Mouse (Mus musculus): ENCODE measurements at regions not wholly inside any gene's neighbourhood (a gene's known extent, or its start where the extent isn't known, plus 50 kb on each side); places are given as distances from the start of the nearest gene placed in this dataset.

DNA sequence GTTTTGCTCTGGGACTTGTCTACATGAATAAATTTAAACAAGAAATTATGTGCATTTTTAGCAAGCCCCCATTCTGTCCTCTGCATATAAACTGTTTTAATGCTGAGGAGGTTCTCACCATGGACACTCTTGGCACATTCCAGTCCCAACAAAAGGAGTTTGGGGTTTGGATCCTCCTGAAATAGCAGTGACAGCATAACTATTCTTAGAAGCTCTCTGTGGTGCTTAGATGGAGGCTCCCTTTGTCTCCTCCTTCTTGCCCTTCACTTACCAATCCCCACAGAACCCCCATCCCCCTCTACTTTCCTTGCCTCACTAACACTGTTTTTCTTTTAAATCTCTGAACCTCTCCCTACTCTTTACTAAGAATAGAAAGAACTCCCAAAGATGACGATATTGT is 208.9 kb upstream of the Nt5c1b start:
- Histone ChIP-seq H3K4me3 (ENCODE audit: insufficient read depth, low read depth, low read length) (no peak overlapping the region), H3K27ac (ENCODE audit: insufficient read depth, low read depth, low read length) (no peak overlapping the region), H3K4me1 (ENCODE audit: control insufficient read depth, insufficient read depth, low read length) (no peaks in the 10 kb centered on the region)
- TF ChIP-seq CTCF (IDR thresholded peaks at IDR 0.05; ENCODE audit: insufficient read depth, low read depth, low read length) = no peak
- no peak for TF ChIP-seq POLR2A (IDR thresholded peaks at IDR 0.05; ENCODE audit: insufficient read depth, low read depth, low read length)
- 49% methylated on average over 1 of the region's 1 CpGs for WGBS

DNA sequence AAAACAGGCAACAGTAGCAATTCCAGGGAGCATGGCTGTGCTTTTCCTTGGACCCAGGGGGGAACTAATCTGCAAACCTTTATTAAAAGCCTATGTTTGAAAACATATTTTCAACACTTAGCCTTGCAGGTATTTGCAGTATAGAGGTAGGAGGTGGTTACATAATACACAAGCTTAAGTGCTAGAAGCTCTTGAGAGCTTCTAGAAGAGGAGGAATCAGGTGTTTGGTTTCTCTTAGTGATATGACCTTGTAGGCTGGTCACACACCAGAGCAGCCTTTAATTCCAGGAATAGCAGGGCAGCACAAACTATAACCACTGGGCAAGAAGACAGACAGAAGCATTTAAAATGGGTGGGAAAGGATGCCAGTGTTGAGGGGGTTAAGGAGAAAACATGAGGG is 201.7 kb upstream of the Nt5c1b start:
- Histone ChIP-seq H3K4me3 (ENCODE audit: insufficient read depth, low read depth, low read length) (no peak overlapping the region), H3K27ac (ENCODE audit: insufficient read depth, low read depth, low read length) (no peak overlapping the region), H3K4me1 (ENCODE audit: control insufficient read depth, insufficient read depth, low read length) (no peaks in the 10 kb centered on the region)
- no peak for TF ChIP-seq POLR2A (IDR thresholded peaks at IDR 0.05; ENCODE audit: insufficient read depth, low read depth, low read length)

DNA sequence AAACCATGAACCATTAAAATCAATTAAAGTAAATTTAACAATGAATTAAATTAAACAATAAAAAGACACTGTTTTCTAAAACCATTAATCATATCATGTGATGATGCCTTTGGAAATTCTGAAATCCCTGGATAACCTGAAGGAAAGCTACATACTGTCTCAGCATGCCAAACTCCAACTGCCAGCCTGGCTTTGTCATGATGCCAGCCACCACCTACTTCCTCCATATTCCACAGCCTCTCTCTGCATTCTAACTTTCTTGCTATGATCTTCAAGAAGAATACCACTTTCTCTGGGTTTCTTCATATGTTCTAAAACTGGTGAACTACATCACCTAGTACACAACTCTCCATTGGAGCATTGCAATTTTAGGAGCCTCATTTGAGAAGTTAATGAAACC is 201.2 kb upstream of the Nt5c1b start:
- TF ChIP-seq POLR2A (IDR thresholded peaks at IDR 0.05; ENCODE audit: insufficient read depth, low read depth, low read length) (no peak), CTCF (IDR thresholded peaks at IDR 0.05; ENCODE audit: insufficient read depth, low read depth, low read length) (no peak)
- no peaks in the 10 kb centered on the region for H3K4me1 ChIP-seq (ENCODE audit: control insufficient read depth, insufficient read depth, low read length)
- no peak overlapping the region for H3K27ac ChIP-seq (ENCODE audit: insufficient read depth, low read depth, low read length)
- no peak overlapping the region for H3K4me3 ChIP-seq (ENCODE audit: insufficient read depth, low read depth, low read length)

DNA sequence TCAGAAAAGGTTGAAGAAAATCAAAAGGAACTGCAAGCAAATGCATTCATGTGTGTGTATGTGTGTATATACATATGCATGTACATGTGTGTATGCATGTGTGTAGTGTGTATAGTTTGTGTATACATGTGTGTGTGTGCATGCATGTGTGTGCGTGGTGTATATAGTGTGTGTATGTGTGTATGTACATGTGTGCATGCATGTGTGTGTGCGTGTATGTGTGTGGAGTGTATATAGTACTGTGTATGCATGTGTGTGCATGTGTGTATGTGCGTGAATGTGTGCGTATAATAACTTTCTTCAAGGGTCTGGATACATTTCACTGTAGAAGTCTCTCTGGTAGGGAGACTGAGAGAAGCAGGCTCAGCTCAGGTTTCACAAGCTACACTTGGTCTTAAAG is 191.1 kb upstream of the Nt5c1b start:
- TF ChIP-seq CTCF (IDR thresholded peaks at IDR 0.05; ENCODE audit: insufficient read depth, low read depth, low read length) = no peak
- no peak for TF ChIP-seq POLR2A (IDR thresholded peaks at IDR 0.05; ENCODE audit: insufficient read depth, low read depth, low read length)
- Histone ChIP-seq H3K4me3 (ENCODE audit: insufficient read depth, low read depth, low read length) (no peak overlapping the region), H3K27ac (ENCODE audit: insufficient read depth, low read depth, low read length) (no peak overlapping the region), H3K4me1 (ENCODE audit: control insufficient read depth, insufficient read depth, low read length) (no peaks in the 10 kb centered on the region)
- 96% methylated on average over 4 of the region's 4 CpGs for WGBS

DNA sequence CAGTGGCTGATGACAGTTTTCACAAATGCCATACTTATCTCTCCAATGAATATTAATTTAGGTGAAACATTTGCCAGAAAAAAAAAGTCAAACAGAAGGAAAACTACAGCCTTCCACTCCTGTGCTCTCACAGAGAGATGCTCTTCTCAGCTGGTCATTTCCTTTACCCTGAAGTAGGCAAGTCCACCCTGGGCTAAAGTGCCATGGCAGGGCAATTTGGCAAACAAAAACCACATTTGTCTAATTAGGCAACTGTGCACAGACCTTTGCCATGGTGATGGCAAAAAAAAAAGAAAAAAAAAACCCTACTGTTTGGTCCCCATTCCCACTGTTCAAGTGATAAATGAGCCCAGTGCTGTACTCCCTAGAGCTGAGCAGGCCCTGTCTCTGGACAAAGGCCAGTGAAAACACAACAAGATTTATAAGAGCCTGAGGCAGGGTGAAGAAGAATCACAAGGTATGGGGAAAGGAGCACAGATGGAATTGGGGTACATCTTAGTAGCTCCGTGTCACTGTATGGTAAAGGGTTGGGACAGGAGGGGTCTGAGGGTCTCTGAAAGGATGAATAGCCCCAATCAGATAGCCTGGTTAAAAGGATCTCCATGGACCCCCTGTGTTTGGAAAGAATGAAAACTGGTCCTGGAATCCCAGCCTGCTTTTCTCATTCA is 190.5 kb upstream of the Nt5c1b start:
- no peak for TF ChIP-seq POLR2A (IDR thresholded peaks at IDR 0.05; ENCODE audit: insufficient read depth, low read depth, low read length)
- TF ChIP-seq CTCF (IDR thresholded peaks at IDR 0.05; ENCODE audit: insufficient read depth, low read depth, low read length) = no peak

DNA sequence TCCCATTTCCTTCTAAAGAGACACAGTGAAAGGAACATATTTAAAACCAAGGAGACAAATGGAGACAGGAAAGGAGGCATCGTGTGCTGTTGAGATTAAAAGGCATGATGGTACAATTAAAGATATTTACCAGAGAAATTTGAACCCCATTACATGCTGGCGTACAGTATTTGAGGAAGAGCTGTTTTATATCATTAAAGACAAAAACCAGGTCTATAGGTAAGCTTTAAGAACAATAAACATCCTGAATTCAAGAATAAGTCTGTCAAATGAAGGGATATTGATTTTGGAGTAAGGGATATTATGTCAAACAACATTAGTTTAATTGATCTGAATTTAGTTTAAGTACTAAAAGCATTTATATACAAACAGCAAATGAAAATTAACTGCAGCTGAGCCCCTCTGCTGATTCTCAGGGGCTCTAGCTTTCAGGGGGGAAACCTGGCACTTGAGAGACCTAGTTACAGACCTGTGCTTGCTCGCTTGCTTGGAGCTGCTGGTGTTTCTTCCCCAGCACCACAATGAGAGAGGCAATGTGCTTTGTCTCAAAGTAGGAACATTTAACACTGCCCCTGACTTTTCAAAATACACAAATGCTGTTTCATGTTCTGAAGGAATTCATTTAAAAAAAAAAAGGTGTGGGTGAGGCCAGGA is 189.8 kb upstream of the Nt5c1b start:
- TF ChIP-seq CTCF (IDR thresholded peaks at IDR 0.05; ENCODE audit: insufficient read depth, low read depth, low read length) = no peak
- TF ChIP-seq POLR2A (IDR thresholded peaks at IDR 0.05; ENCODE audit: insufficient read depth, low read depth, low read length) = no peak
- Histone ChIP-seq H3K4me3 (ENCODE audit: insufficient read depth, low read depth, low read length) (no peak overlapping the region), H3K27ac (ENCODE audit: insufficient read depth, low read depth, low read length) (no peak overlapping the region), H3K4me1 (ENCODE audit: control insufficient read depth, insufficient read depth, low read length) (no peaks in the 10 kb centered on the region)
- WGBS = 69% methylated on average over 3 of the region's 3 CpGs

More for the DNA sequence above, 190.5 kb upstream of the Nt5c1b start:
- Histone ChIP-seq H3K4me3 (ENCODE audit: insufficient read depth, low read depth, low read length) (no peak overlapping the region), H3K27ac (ENCODE audit: insufficient read depth, low read depth, low read length) (no peak overlapping the region), H3K4me1 (ENCODE audit: control insufficient read depth, insufficient read depth, low read length) (no peaks in the 10 kb centered on the region)
- WGBS = 53% methylated on average over 1 of the region's 1 CpGs

DNA sequence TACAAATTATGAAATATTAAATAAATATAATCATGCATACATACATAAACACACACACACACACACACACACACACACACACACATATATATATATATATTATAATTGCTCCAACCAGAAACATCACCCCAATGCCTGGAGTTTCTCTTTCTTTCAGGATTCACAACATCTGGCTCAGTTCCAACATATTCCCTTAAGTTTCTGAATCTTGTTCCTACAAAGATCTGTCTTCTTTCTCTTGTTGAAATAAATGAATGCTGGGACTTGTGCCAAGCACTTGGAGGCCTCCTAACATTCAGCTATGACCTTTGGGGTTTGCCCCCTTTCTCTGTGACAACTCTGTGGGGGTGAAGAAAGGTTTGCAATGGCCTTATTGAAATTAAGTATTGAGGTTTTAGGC is 187.2 kb upstream of the Nt5c1b start:
- Histone ChIP-seq H3K4me1 (ENCODE audit: control insufficient read depth, insufficient read depth, low read length) (no peaks in the 10 kb centered on the region), H3K27ac (ENCODE audit: insufficient read depth, low read depth, low read length) (no peak overlapping the region), H3K4me3 (ENCODE audit: insufficient read depth, low read depth, low read length) (no peak overlapping the region)
- TF ChIP-seq POLR2A (IDR thresholded peaks at IDR 0.05; ENCODE audit: insufficient read depth, low read depth, low read length) = no peak
- no peak for TF ChIP-seq CTCF (IDR thresholded peaks at IDR 0.05; ENCODE audit: insufficient read depth, low read depth, low read length)

DNA sequence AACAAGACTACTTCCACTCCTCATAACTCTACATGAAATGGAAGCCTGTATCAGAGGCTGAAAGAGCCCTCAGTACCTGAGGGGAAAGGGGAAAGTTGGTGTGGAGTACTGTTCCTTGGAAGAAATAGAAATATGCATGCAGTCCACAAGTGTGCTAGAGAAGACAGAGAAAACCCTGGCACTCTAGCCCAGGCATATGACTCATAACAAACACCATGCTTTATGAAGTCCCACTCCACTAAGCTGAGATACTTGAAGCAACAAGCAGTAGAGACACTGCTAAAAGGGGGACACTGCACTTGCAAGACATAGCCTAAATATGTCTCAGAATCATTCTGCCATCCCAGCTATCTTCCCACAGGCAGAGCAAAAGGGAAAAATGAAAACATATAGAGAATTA is 183.2 kb upstream of the Nt5c1b start:
- H3K4me1 ChIP-seq (ENCODE audit: control insufficient read depth, insufficient read depth, low read length) = no peaks in the 10 kb centered on the region
- no peak overlapping the region for H3K27ac ChIP-seq (ENCODE audit: insufficient read depth, low read depth, low read length)
- H3K4me3 ChIP-seq (ENCODE audit: insufficient read depth, low read depth, low read length) = no peak overlapping the region
- no peak for TF ChIP-seq POLR2A (IDR thresholded peaks at IDR 0.05; ENCODE audit: insufficient read depth, low read depth, low read length)
- TF ChIP-seq CTCF (IDR thresholded peaks at IDR 0.05; ENCODE audit: insufficient read depth, low read depth, low read length) = no peak

DNA sequence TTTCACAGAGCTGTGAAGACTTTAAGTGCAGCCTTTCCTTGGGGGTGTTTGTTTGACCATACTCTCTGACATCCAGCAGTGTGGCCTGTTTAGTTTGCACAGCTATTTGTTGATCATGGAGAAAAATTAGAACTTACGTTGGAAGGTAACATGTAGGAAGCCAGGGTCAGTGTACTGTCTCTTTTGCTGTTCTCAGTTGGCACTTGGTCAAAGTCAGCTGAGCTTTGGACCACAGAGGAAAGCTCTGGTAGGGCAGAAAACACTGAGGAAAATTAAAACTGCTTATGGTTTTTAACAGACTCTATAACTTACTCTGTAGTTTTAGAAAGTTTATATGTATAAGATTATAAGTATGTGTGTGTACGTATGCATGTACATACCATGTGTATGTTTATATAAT is 180.0 kb upstream of the Nt5c1b start:
- WGBS = 87% methylated on average over 2 of the region's 2 CpGs
- H3K27ac ChIP-seq (ENCODE audit: insufficient read depth, low read depth, low read length) = no peak overlapping the region
- no peak for TF ChIP-seq POLR2A (IDR thresholded peaks at IDR 0.05; ENCODE audit: insufficient read depth, low read depth, low read length)
- no peak for TF ChIP-seq CTCF (IDR thresholded peaks at IDR 0.05; ENCODE audit: insufficient read depth, low read depth, low read length)
- H3K4me1 ChIP-seq (ENCODE audit: control insufficient read depth, insufficient read depth, low read length) = no peaks in the 10 kb centered on the region
- H3K4me3 ChIP-seq (ENCODE audit: insufficient read depth, low read depth, low read length) = no peak overlapping the region

Measured in olfactory bulb, adult 2 months (tissue).